Mouse (Mus musculus) embryonic fibroblast, embryonic 13.5 days (primary cell): ENCODE data around the gene Gm6588. TPM values are rescaled to one million over a fixed set of nuclear protein-coding genes. Genes with fewer than 3 reads are reported as not detected.
A peak's percentile ranks its signal among the peaks of the same experiment; 100 is the strongest.

Source experiments
- H3K27ac ChIP-seq: 2 replicates; pipeline ENCODE4 v1.5.1; 2012; ENCODE audit warnings: low read length, control low read depth, inconsistent platforms; ENCODE audit not compliant: insufficient read depth
- H3K4me1 ChIP-seq: 2 replicates; pipeline ENCODE4 v1.6.1; 2011; ENCODE audit warnings: low read length; ENCODE audit not compliant: control insufficient read depth, insufficient read depth
- H3K4me3 ChIP-seq: 2 replicates; pipeline ENCODE4 v1.5.1; 2011; ENCODE audit warnings: mild to moderate bottlenecking, control low read depth, low read length; ENCODE audit not compliant: insufficient read depth
- CTCF ChIP-seq: IDR thresholded peaks from 2 replicates; pipeline ENCODE4 v1.5.1; 2011; ENCODE audit warnings: mild to moderate bottlenecking, control low read depth, low read length, moderate library complexity, borderline replicate concordance; ENCODE audit not compliant: insufficient read depth
- POLR2A ChIP-seq: IDR thresholded peaks from 2 replicates; pipeline ENCODE4 v1.6.1; 2011; ENCODE audit warnings: low read depth, mild to moderate bottlenecking, control low read depth, low read length, moderate library complexity
- polyA plus RNA-seq: library from polyadenylated mRNA; stranded (reverse); fragments of >200 nt; gene quantifications from 2 replicates; pipeline ENCODE4 v1.2.4, GENCODE M21; 2011; ENCODE audit warnings: low read depth; ENCODE audit not compliant: missing spikeins, insufficient read length

Gene Gm6588
- polyA plus RNA-seq, 1 experiment = not detected

GRCm38 (mm10) chr5:112426635-112427034, 22.6 kb upstream of the Gm6588 start:
- Histone ChIP-seq H3K27ac (no peak overlapping the region), H3K4me1 (no peaks in the 10 kb centered on the region), H3K4me3 (no peak overlapping the region)
- TF ChIP-seq CTCF = no peak
- TF ChIP-seq POLR2A = no peak

GRCm38 (mm10) chr5:112427283-112427682, 21.9 kb upstream of the Gm6588 start:
- Histone ChIP-seq H3K4me1 (no peaks in the 10 kb centered on the region), H3K27ac (no peak overlapping the region), H3K4me3 (no peak overlapping the region)
- TF ChIP-seq CTCF (peak; percentile 60; the same call in 1 of the 2 replicates), POLR2A (no peak)

GRCm38 (mm10) chr5:112428944-112429343, 20.3 kb upstream of the Gm6588 start:
- no peak overlapping the region for H3K4me3 ChIP-seq
- H3K4me1 ChIP-seq = no peaks in the 10 kb centered on the region
- no peak for TF ChIP-seq POLR2A
- peak; percentile 70 for TF ChIP-seq CTCF
- no peak overlapping the region for H3K27ac ChIP-seq

- TF ChIP-seq CTCF = no peak
- TF ChIP-seq POLR2A = no peak
- no peak overlapping the region for H3K27ac ChIP-seq
Observed at GRCm38 (mm10) chr5:112431120-112431775, 18.0 kb upstream of the Gm6588 start.

DNA sequence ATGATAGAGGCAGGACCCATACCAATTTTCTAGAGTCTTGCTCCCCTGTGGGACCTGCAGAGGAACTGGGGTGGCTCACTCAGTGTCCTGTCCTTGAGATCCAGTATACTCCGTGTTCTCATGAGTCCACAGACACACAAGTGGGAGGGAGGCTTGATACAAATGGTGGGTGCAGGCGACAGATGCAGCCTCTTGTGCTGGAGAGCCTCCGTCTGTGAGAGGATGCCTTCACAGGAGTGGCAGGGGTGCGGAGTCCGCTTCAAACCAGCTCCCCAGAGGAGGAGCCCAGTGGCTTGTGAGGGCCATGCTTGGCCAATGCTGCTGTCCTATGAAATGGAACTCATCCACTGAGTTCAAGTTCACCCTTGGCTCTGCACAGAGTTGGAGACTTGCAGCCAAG, 17.2 kb upstream of the Gm6588 start:
- H3K27ac ChIP-seq = no peak overlapping the region
- no peak for TF ChIP-seq POLR2A
- TF ChIP-seq CTCF = no peak
- H3K4me1 ChIP-seq = no peaks in the 10 kb centered on the region
- no peak overlapping the region for H3K4me3 ChIP-seq

More at GRCm38 (mm10) chr5:112431120-112431775, 18.0 kb upstream of the Gm6588 start:
- H3K4me1 ChIP-seq = no peaks in the 10 kb centered on the region
- no peak overlapping the region for H3K4me3 ChIP-seq

- Histone ChIP-seq H3K27ac (no peak overlapping the region), H3K4me1 (no peaks in the 10 kb centered on the region), H3K4me3 (no peak overlapping the region)
- TF ChIP-seq CTCF (peak; percentile 44), POLR2A (no peak)
Observed at GRCm38 (mm10) chr5:112433004-112433403, 16.2 kb upstream of the Gm6588 start.

- TF ChIP-seq POLR2A = no peak
- no peak for TF ChIP-seq CTCF
- Histone ChIP-seq H3K4me1 (no peaks in the 10 kb centered on the region), H3K4me3 (no peak overlapping the region), H3K27ac (no peak overlapping the region)
Observed at GRCm38 (mm10) chr5:112438535-112438934, 10.7 kb upstream of the Gm6588 start.

DNA sequence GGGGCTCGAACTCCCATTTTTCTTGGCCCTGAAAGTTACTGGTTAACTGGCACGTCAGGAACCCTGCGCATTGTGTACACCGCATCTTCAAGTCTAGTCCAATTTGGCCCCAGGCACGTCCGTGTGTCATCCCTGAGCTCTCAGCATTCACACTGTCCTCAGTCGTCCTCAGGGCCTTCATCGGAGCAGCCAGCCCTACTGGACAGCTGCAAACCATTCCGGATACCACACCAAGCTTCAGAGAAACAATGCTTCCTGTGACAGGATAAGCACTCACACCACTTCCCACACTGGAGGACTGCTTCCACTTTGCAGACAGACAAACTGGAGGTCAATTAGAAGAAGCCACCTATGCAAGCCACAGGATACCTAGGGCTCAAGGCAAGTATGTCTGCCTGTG, 3.9 kb downstream of the Gm6588 start:
- H3K4me3 ChIP-seq = no peak overlapping the region
- TF ChIP-seq CTCF (no peak), POLR2A (no peak)
- no peak overlapping the region for H3K27ac ChIP-seq
- no peaks in the 10 kb centered on the region for H3K4me1 ChIP-seq

DNA sequence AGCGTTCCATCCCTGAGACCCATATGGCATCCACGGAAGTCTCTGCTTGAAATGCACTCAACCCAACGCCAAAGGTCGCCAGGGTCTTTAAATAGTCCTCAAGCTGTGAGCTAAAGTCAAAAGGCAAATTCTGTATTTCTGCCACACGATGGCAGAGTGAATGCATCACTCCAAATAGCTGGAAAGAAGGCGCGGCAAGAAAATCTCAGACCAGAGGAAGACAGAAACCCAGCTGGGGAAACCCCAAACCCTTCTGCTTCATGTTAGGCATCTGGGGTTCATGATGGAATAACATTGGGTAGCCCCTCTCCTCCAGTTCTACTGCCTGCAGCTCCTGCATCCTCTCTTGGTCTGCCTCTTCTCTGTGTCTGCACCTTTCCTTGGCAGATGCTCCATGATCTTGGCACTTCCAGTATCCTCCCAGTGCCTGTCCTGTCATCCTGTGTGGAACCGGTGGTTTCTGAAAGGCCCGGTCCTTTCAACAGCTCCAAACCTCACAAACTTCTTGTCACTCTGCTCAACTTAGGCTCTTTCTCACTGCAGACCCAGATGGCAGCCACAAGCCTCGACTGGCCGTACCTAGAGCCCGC, 5.8 kb downstream of the Gm6588 start:
- H3K27ac ChIP-seq = no peak overlapping the region
- no peaks in the 10 kb centered on the region for H3K4me1 ChIP-seq
- TF ChIP-seq POLR2A = no peak
- TF ChIP-seq CTCF = no peak
- no peak overlapping the region for H3K4me3 ChIP-seq

DNA sequence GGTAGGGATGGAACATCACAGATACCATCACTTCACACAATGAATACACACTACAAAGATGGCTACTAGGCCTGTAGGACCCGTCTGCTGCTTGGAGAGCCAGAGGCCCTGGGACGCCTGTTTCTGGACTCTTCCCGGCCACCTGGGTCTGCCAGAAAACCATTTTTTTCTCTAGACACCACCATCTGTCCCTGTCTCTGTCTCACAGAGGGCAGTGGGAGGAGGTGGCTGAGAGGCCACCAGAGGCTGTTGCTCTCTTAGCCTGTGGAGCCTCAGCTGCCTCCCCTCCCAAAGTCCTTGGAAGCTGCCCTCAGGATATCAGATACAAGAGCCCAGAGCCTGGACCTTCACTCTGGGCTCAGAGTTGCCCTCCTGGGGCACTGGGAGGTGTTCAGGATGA, 10.7 kb downstream of the Gm6588 start:
- Histone ChIP-seq H3K27ac (no peak overlapping the region), H3K4me3 (no peak overlapping the region), H3K4me1 (no peaks in the 10 kb centered on the region)
- TF ChIP-seq POLR2A (no peak), CTCF (no peak)

GRCm38 (mm10) chr5:112466331-112466730, 17.1 kb downstream of the Gm6588 start:
- H3K4me3 ChIP-seq = no peak overlapping the region

More at GRCm38 (mm10) chr5:112466331-112466730, 17.1 kb downstream of the Gm6588 start:
- TF ChIP-seq CTCF (no peak), POLR2A (no peak)
- no peak overlapping the region for H3K27ac ChIP-seq
- no peaks in the 10 kb centered on the region for H3K4me1 ChIP-seq
